Mouse (Mus musculus): ENCODE measurements around the gene Tead2.

Tead2 gene

GRCm38 (mm10) chr7:45191803-45192363 lies 23.7 kb upstream of the Tead2 start:
- DNase-seq (ENCODE audit: low read depth, low spot score): peak; percentile 68

- no peak for DNase-seq (ENCODE audit: low read depth, low spot score)
These were observed 22.8 kb upstream of the Tead2 start for GRCm38 (mm10) chr7:45192585-45193310.

GRCm38 (mm10) chr7:45193406-45193805 lies 22.1 kb upstream of the Tead2 start:
- DNase-seq (ENCODE audit: low read depth, low spot score): no peak

- DNase-seq (ENCODE audit: low read depth, low spot score): no peak
These were observed 21.4 kb upstream of the Tead2 start for GRCm38 (mm10) chr7:45193871-45194785.

- no peak for DNase-seq (ENCODE audit: low read depth, low spot score)
These were observed 20.0 kb upstream of the Tead2 start for GRCm38 (mm10) chr7:45195341-45196175.

GRCm38 (mm10) chr7:45196176-45196535 lies 19.4 kb upstream of the Tead2 start:
- no peak for DNase-seq (ENCODE audit: low read depth, low spot score)

- no peak for DNase-seq (ENCODE audit: low read depth, low spot score)
These were observed 18.6 kb upstream of the Tead2 start for GRCm38 (mm10) chr7:45196994-45197393.

GRCm38 (mm10) chr7:45198435-45198834 lies 17.1 kb upstream of the Tead2 start:
- peak; percentile 75 for DNase-seq (ENCODE audit: low read depth, low spot score)

GRCm38 (mm10) chr7:45198961-45199360 lies 16.6 kb upstream of the Tead2 start:
- DNase-seq (ENCODE audit: low read depth, low spot score): no peak

- DNase-seq (ENCODE audit: low read depth, low spot score): no peak
These were observed 12.9 kb upstream of the Tead2 start for GRCm38 (mm10) chr7:45202654-45203053.

- peak; percentile 99 for DNase-seq (ENCODE audit: low read depth, low spot score)
These were observed 11.0 kb upstream of the Tead2 start, which contains the start of gene Ccdc155 for GRCm38 (mm10) chr7:45204380-45205143. Gene Ccdc155, minus strand, starts transcription at chr7:45204892.

GRCm38 (mm10) chr7:45208260-45208659 lies 7.3 kb upstream of the Tead2 start:
- DNase-seq (ENCODE audit: low read depth, low spot score): no peak

GRCm38 (mm10) chr7:45211070-45211469 lies 4.5 kb upstream of the Tead2 start:
- DNase-seq (ENCODE audit: low read depth, low spot score): no peak

GRCm38 (mm10) chr7:45211851-45212251 lies 3.7 kb upstream of the Tead2 start, which contains the start of gene Dkkl1:
Gene Dkkl1, minus strand, starts transcription at chr7:45212147.
- no peak for DNase-seq (ENCODE audit: low read depth, low spot score)

- DNase-seq (ENCODE audit: low read depth, low spot score): no peak
These were observed 3.2 kb upstream of the Tead2 start for GRCm38 (mm10) chr7:45212356-45212755.

GRCm38 (mm10) chr7:45213708-45214107 lies 1.8 kb upstream of the Tead2 start:
- DNase-seq (ENCODE audit: low read depth, low spot score): no peak

GRCm38 (mm10) chr7:45216442-45217183 lies 1.1 kb downstream of the Tead2 start:
- DNase-seq (ENCODE audit: low read depth, low spot score): peak; percentile 96

GRCm38 (mm10) chr7:45221680-45222079 lies 6.1 kb downstream of the Tead2 start:
- DNase-seq (ENCODE audit: low read depth, low spot score): no peak

- DNase-seq (ENCODE audit: low read depth, low spot score): no peak
These were observed 9.3 kb downstream of the Tead2 start for GRCm38 (mm10) chr7:45224826-45225225.

GRCm38 (mm10) chr7:45226421-45226820 lies 10.9 kb downstream of the Tead2 start:
- no peak for DNase-seq (ENCODE audit: low read depth, low spot score)

Measured in mesoderm, embryonic 11.5 days (tissue).